Mouse (Mus musculus): Measurements from ENCODE around the gene Mipep.
A peak's percentile ranks its signal among the peaks of the same experiment; 100 is the strongest.

Gene Mipep

DNA sequence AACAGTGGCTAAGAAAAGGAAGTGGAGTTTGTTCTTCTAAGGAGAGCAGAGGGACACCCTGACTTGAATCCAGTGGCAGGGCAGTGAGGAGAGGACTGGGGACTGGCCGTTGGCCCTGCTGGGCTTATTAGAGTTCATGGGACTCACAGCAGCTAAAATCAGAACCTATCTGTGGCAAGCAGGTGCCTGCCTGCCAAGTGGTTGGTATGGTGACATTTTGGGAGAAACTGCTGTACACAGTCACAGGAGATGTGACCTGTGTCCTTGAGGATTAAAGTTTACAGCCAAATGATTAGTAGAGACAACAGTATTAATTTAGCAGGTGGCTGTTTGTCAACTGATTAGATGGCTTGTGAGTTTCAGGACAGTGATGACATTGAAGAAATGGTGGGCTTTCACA is 21.5 kb downstream of the Mipep start:
- no peak for DNase-seq

DNA sequence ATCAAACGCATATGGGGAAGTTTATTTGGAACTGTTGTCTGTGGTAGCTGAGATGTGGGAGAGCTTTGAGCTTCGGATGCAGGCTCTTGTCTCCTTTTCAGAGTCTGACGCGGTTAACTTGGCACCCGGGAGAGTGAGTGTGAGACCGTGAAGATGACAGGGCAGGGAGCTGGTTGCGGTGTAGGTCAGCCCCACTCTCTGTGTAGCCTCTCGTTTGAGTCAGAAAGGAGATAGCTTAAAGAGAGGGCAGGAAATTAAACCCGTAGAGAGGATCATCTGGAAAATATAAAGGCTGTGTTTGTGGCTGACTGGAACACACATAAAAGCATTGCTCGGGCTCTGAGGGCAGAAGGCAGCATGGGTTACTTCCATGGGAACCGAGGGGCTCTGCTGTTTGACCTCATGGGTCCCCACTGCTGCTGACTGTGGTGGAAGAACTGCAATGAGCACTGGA is 22.5 kb downstream of the Mipep start:
- DNase-seq: no peak

DNA sequence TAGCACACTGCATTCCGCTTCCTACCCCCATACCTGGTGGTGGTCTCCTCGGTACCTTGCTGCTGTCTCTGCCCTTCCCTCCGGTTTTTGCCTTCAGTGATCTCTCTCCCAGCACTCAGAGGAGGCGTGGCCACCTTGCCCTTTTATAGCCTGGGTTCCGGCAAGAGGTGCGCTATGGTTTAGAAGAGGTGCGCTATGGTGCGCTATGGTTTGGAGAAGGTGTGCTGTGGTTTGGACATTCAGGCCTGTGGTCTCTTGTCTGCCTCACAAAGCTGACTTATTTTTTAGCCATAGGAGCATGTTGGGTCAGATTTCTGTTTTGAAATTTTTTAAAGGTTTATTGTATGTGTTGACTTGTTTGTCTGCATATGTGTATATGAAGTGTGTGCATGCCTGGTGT is 25.5 kb downstream of the Mipep start:
- no peak for DNase-seq

DNA sequence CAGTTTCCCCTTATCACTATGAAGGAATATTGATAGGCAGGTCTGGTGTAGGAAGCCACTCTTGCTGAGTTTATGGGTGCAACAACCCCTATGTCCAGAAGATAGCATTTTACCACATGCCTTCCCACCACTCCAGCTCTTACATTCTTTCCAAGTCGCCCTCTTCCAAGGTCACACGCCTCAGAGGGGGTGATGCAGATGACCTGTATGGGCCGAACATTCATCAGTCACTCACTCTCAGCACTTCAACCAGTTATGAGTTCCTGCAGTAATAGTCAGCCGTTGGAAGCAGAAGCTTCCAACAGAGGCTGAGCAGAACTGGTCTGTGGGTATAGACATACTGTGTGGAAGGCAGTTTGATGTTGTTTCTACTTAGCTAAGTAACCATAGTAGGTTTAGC is 27.2 kb downstream of the Mipep start:
- DNase-seq: no peak

DNA sequence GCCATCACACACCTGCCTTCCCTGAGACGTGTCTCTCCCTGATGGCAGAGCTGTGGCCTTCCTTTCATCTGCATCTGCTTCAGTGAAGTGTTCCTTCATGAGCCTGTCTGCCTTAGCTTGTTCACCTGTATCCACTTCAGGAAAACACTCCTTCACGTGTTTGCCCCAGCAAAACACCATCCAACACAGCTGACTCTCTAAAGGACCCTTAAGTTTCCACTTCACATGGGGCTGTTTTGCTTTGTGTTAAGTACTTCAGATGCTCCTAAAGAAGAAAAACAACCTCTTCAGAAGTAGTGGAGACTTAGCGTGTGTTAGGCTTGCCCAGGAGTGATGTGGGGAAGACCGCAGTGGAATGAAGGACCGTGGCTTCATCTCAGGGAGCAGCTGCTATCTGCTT is 30.7 kb downstream of the Mipep start:
- DNase-seq: no peak

DNA sequence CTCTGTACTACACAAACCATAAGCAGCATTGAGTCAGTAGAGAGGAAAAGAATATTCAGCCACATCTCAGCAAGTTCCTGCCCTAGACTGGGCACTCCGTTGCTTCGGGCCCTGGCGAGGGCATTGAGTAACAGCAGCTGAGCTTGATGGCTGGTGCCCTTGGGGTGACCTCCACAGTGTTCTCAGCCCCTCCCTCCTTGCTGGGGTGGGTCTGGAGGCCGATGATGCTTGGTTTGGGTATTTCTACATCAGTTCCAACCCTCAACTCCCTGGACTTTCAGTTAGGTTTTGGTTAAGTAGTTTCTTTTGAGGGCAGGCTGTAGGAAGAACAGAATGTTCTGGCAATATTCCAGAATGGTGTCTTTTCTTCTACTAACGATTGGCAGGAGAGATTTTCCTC is 33.7 kb downstream of the Mipep start:
- DNase-seq: no peak

DNA sequence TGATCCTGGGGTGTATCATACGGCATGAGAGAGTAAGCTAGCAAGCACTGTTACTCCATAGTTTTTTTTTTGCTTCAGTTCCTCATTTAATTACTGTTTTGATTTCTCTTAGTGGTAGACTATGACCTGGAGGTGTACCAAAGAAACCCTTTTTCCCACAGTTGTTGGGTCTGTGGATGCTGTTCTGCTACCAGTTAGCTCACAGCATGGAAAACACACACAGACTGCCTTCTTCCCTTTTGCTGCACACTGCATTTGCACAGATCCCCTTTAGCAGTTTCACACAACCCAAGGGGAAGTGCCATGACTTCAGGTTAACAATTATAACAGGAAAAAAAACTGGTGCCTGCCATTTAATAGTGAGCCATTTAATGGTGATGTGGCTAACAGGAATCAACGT is 45.7 kb downstream of the Mipep start:
- no peak for DNase-seq

DNA sequence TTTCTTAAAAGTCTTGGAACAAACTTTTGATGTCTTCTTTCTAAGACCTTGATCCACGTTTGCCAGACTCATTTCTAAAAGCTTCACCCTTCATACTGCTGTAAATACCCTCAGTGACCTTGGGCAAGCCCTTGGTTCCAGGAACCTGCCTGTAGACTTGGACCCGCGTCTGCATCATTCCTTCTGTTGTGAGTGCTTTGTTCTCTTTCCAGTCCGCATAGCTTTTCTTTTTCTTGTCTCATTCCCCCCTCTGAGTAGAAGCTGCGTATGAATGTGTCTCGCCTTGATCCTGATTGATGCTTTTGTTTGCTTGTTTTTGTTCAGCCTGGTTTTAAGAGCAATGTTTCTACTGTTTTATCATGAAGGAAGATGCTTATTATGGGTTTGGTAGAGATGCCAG is 52.3 kb downstream of the Mipep start:
- DNase-seq: no peak

DNA sequence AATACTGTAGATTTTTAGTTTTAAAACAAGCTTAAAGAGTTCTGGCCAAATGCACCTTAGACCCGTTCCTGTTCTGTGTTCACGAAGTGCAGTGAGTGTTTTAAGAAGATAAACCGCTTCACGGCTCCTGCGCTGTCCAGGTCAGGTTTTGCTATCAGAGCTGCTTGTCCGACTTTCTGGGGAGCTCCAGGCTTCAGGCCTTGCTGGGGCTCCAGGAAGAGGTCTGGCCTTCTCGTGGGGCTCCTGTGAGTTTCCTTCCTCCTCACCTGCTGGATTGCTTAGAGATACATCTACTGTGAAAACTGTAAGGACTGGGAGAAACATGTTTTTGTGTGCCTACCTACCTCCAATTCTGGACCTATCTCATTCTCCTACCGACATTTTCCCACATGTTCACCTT is 55.3 kb downstream of the Mipep start:
- DNase-seq: no peak

DNA sequence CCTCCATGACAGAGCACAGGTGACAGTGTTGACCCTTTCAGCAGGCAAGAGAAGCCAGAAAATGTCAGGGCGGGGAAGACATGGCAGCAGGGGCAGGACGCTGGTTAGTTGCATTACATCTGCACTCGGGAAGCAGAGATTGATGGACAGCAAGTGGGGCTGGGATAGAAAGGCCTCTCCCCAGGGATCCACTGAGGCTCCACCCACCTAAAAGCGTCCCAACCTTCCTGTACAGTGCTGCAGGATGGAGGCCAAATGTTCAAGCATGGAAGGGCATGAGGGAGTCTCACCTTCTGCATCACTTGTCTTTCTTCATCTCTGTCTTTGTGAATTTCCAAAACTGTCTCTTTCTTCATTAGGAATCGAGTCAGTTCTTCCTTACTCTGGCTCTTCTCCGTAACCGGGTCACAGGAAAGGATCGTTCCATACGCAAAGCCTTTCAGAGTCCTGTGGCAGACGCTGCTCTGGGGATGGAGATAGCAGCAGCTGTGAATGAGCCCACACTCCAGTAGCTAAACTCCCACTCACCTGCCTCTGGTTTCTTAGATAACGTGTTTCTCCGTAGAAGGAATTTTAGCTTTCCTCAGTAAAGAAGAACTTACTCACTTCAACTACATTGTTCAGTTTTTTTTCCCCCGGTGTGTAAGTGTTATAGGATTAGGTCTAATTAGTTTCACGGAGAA is 57.7 kb downstream of the Mipep start:
- DNase-seq: no peak

DNA sequence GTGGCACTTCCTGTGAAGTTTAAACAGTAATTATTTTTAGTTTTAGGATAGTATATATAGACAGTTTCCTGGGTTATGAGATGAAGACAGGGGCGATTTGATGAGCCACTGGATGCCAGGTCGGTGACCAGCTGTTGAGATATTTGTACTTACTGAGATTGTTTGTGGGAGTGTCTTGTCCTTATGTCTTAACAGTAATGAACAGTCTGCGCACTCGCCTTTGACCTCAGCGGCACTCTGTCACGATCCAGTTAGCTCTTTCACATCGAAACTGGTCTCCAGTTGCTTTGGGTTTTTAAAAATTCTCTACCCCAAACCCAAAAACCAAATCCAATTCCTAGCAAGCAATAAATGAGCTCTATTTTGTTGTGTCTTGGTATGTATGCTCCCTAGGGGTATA is 59.2 kb downstream of the Mipep start:
- no peak for DNase-seq

DNA sequence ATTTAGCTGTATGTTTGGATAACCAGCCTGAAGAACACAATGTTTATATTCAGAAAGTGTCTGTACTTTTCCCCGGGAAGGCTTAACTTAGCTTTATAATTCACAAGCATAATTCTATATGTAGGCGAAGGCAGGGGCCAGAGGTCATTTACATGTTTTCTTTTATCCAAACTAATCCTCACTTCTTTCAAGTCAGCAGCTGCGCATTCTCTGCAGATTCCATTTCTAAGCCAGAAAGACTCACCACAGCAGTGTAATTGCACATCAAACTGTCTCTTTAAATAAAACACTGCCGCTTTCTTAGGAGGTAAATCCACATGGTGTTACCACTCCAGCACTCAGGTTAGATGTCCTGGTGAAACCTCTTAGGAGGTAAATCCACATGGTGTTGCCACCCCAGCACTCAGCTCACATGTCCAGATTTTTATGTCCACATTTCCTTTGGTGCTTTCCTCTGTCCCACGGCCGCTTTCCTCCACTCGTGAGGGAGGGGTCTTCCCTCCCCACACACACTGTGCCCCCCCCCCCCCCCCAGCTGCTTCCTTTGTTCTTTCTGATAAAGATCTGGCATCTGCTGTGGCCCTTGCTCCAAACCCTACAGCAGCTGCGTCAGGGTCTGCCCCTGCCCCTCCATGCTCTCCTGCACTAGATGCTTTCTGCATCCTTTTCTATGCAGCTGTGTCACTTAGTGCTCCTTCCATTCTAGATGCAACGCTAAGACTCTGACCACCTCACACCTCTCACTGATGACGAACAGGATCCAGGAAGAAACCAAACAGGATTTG is 61.1 kb downstream of the Mipep start:
- DNase-seq: no peak

DNA sequence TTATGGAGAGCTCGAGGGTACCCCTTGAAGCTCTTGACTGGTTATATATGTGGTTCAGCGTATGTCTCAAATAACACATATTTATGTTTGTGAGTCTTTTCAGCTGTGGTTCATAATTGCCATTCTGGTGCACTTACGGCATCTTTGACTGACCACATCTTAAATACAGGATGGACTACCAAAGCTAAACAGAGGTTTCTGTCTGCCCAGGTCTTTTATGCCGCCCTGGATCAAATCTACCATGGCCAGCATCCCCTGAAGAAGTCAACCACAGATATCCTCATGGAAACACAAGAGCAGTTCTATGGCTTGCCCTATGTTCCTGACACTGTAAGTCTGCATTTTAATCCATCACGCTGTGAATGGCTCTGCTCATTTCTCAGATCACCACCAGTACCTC is 61.8 kb downstream of the Mipep start:
- no peak for DNase-seq

DNA sequence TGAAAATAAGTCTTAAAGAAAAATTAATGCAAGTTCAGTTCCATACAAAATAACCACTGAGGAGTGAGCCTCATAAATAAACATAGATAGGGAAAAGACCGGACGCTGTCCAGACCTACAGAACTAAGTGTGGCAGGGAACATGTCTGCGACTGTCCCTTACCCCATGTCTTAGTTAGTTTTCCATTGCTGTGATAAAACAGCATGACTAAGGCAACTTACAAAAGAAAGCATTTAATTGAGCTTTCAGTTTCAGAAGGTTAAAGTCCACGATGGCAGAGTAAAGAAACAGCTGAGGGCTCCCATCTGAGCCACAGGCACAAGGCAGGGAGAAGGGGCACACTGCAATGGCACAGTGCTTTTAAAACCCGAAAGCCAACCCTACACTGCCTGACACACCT is 63.8 kb downstream of the Mipep start:
- DNase-seq: no peak

DNA sequence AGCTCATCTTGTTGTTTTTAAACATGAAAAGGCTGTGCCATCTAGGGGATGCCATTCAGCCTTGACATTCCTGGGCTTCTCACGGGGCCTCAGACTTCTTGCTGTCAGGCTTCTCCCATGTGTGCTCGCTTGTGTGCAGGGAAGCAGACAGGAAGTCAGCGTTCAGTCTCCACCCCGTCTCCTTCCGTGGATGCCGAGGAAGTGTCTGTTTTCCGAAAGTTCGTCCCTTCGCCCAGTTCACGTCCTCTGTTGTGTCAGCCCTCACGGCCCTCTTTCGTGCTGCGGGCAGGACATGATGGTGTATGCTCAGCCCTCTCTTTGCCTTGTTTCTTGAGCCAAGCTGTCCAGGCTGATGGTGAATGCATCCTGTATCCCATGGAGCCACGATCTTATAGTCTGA is 65.7 kb downstream of the Mipep start:
- DNase-seq: no peak

DNA sequence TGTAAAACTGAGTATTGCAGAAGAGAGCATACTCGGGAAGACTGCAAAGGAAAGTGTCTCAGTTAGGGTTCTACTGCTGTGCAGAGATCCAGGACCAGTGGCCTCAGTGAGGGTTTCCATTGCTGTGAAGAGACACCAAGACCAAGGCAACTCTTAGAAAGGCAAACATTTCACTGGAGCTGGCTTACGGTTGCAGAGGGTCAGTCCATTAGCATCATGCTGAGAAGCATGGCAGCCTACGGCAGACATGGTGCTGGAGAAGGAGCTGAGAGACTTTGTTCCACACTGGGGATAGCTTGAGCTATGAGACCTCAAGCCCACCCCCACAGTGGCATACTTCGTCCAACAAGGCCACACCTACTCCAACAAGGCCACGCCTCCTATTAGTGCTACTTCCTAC is 67.3 kb downstream of the Mipep start:
- no peak for DNase-seq

DNA sequence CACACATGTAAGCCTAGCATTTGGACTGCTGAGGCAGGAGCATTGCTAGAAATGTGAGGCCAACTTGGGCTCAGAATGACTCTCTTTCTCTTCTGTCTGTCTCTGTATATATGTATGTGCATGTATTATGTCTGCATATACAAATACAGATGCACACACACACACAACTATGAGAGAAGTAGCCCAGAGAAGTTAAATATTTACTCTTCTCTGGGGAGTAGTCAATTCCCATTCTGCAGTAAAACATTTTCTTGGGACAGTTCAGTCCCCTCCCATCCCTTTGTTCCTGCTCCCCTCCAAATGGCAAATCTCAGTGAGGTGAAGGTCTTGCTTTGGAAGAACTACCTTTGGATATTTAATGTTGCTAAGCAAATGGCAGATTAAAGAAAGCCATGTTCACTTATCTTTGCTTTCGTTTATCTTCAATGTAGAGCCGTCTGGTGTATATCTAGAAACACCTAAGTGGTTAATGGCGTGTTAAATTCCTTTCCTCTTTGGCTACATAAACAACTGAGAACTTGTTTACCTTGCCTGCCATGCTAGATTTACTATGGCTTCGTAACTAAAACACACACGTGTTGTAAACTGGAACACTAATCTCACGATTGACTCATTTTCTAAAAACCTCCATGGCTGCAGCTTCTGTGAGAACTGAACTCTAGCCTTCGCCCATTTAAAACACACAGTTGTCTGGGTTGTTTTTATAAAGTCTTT is 72.0 kb downstream of the Mipep start:
- DNase-seq: no peak

DNA sequence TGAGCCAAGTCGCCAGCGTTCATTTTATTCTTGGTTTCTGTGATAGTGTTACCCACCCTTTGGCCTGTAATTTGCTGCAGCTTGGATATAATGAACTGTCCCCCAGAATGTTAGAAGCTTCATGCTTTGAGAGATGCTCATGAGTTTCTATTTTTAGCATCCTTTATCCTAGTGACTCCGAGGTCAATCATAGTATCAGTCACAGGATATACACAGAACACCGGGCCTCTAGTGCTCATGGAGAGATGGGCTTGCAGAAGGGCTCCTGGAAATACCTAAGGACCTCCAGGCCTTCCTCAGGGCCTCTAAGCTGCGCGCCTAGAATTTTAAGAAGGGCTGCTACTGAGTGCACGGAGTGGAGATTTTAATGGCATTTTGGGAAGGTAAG is 72.5 kb downstream of the Mipep start:
- no peak for DNase-seq

DNA sequence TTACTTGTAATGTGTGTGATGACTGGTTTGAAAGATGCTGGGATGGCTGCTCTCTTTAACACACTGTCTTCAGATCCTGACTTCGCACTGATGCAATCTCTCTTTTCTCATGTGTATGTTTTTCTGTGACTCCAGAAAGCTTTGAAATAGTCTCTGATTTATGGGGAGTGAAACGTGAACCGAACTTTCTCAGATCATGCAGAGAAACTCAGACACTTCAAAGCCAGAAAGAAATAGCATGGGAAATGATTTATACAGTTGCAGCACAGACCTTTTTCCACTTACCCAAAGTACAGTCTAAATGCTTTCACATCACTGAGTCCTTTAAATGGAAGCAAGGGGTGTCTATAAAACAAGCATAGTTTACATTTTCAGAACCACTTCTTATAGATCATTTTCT is 79.0 kb downstream of the Mipep start:
- no peak for DNase-seq

DNA sequence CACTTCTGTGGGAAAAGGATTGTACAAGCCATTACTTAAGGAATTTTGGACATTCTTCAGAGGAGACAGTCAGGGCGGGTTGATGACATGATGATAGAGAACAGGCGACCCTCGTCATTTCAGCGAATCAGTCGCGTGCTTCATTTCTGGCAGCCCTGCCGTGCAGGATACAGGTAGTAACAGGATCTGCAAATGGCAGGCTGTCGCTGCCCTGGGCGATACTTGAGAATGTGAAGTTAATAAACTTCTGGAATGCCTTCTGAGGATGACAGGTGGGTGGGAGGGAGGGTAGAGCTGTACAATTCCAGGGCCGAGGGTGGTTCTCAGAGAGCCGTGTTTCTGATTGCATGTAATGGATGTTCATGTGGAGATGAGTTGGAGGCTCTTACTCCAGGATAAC is 82.0 kb downstream of the Mipep start:
- DNase-seq: no peak

DNA sequence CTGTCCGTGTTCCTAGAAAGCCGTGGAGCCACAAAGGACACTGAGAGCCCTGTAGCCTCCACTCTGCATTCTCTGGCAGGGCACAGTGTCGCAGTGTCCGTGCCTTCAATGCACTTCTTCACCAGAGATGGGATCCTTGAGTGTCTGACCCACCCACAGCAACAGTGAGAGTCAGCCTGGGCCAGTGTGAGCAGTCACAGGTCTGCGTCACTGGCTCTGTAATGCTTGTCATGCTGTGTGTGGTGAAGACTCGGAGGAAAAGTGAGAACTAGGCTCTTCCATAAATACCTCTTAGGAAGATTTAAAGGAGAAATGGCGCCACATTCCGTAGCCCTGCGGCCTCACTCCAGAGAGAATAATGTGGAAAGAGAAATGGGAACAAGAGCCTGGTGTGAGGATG is 84.0 kb downstream of the Mipep start:
- no peak for DNase-seq

DNA sequence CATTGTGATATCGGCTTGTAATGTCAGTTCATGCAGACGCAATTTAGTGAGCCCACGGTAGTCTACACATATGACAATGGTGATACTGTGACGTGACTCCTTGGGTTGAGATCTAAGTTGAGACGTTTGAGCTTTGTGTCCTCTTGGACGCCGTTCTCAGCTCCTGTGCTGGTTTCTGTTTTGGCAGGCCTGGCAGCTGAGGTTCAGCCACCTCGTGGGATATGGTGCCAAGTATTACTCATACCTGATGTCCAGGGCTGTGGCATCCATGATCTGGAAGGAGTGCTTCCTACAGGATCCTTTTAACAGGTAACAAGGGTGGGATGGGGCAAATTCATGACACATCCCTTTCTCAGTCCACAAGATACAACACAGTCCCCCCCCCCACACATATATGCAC is 87.5 kb downstream of the Mipep start:
- peak in 1 of 2 experiments; percentile 26 for DNase-seq

DNA sequence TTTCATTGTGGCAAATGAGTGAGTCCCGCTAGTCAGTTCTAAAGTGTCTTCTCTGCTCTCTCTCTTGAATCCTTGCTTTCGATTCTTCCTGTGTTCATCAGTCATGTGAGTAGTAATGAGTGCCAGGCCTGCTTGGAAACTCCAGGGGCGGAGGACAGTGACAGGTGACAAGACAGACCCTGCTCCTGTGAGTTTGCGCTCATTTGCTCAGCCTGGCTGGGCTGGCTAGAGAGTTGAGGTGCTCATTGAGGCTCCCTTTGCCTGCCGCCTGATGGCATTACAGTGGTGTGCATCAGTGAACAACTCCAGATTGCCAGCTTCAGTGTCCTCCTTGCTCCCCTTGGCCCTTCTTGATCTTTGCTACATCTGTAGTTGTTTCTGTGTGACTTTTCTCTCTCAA is 97.7 kb downstream of the Mipep start:
- peak; percentile 57 to 60 for DNase-seq

DNA sequence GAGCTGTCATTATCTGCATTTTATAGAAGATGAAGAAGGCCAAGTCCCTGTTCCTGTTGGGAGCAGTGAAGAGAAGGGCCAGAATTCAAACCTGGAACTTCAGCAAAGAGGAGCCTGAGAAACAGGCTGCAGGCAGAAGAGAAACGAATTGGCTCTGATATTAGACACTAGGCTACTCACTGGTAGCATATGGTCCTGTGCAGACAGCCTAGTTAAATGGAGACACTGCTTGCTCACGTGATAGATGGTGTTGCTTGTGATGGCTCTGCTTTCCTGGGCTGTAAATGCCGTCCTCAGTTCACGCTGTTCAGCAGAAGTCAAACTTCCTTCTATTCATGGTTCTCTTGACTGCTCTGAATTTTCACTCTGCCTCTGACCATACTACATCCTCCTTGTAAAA is 98.3 kb downstream of the Mipep start:
- peak in 1 of 2 experiments; percentile 30 for DNase-seq
